Mouse (Mus musculus) mesoderm, embryonic 11.5 days (tissue): ENCODE data around the gene Dlg5.

ENCODE experiments used
- DNase-seq: peaks from one replicate; pipeline ENCODE4 v3.0.0-alpha.2; 2012; ENCODE audit warnings: low read depth, low spot score

Gene Dlg5

DNA sequence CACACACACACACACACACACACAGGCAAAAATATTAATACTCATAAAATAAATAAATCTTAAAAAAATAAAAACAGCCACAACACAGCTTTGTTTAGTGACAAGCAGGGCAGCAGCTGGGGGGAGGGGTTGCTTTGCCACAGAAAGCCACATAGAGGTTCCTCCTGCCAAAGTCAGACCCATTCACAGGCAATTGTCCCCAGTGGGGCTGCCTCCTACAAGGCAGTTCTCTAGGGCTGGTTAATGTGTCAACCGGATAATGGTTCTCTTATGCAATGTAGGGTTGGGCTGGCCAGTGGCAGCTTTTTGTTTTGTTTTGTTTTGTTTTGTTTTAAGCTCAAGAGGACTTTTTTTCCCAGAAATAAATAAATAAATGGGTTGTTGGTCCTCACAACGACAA, 11.3 kb downstream of the Dlg5 start:
- no peak for DNase-seq

DNA sequence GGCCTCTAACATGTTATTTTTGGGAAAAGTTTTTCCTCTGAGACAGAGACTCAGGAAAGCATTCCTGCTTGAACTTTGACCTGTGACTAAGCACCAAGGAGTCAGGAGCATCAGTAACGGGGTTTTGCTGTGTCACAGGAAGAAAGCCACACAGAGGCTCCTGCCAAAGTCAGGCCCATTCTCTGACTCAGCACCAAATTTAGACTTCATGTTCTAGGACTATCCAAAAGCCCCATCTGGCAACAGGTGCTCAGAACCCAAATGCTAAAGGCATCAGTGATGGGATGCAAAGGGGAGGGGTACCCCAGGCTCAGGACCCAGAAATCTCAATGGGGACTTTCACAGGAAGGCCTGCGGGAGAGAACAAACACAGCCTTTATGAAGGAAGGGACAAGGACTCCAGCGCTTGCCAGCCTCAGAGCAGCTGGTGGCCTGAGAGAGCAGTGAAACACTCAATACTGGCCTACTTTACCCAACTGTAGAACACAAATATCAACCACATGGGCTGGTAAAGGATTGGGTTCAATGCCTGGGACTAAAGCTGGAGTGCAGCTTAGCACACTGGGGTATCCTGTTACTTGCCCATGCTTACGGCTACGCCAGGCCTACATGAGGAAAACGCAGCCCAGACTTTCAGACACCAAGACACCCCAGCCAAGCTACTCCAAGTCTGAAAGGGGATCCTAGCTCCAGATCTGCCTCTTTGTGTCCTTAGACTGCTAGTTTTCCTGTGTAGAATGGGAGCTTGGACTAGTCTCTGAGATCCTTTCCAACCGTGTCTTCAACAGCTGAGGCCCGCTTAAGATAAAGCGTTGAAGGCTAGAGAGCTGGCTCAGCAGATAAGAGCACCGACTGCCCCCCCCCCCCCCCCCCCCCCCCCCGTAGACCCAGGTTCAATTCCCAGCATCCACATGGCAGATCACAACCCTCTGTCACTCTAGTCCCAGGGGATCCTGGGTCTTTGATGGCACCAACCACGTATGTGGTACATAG, 12.8 kb downstream of the Dlg5 start:
- no peak for DNase-seq

DNA sequence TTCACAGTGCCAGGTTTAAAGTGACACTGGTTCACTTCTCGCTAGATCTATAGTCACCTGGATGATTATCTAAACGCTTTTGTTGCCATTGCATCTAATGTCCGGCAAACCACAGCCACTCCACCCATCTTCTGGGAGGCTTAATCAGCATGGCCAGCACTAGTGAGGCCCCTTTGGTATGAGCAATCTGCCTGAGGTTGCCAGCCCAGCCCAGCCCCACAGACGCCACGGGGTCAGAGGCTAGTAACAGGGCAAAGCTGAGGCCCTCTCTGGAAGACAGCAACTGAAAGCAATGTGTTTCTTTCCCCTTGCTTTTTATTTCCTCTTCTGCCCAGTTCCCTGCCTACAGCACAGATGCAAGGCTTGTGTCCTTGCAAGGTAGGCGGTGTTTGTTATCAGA, 17.2 kb downstream of the Dlg5 start:
- no peak for DNase-seq

- DNase-seq = no peak
Observed at GRCm38 (mm10) chr14:24227015-24227414, 18.7 kb downstream of the Dlg5 start.

DNA sequence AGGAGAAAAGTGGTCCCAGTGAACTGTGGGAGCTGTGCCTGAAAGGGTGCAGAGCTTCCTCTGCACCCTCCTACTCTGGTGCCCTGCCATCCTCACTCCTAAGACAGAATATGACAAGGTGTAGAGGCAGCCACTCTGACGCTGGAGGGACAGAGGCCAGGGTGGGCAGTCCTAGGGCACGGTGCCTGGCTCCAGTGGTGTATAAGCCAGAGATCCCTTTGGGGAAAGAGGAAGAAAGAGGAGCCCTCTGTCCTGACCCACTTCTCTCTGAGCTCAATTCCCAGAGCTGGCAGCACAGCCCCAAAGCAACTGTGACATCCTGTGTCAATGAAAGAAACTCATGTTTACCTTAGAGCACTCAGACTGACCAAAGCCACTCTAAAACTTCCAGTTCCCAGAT, 19.4 kb downstream of the Dlg5 start:
- DNase-seq = no peak

DNA sequence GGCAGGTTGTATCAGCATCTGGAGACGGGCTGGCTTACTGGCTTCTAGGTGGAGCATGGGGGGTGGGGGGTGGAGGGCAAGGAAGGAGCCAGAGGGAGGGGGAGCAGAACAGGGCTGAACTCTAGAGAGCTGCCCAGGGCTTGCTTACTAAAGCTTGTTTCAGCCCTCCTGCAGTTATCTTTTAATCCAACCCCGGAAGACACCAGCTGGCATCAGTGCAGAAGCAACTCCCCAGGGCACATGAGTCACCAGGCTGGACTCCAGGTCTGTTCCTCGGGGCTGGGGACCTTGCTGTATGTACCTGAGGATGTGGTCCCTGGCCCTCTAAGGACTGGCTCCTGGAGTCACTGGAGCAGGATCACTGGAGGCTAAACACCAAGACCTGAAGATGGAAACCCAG, 23.0 kb downstream of the Dlg5 start:
- no peak for DNase-seq

- DNase-seq = no peak
Observed at GRCm38 (mm10) chr14:24222273-24222672, 23.4 kb downstream of the Dlg5 start.

- DNase-seq = no peak
Observed at GRCm38 (mm10) chr14:24217362-24217722, 28.4 kb downstream of the Dlg5 start.

DNA sequence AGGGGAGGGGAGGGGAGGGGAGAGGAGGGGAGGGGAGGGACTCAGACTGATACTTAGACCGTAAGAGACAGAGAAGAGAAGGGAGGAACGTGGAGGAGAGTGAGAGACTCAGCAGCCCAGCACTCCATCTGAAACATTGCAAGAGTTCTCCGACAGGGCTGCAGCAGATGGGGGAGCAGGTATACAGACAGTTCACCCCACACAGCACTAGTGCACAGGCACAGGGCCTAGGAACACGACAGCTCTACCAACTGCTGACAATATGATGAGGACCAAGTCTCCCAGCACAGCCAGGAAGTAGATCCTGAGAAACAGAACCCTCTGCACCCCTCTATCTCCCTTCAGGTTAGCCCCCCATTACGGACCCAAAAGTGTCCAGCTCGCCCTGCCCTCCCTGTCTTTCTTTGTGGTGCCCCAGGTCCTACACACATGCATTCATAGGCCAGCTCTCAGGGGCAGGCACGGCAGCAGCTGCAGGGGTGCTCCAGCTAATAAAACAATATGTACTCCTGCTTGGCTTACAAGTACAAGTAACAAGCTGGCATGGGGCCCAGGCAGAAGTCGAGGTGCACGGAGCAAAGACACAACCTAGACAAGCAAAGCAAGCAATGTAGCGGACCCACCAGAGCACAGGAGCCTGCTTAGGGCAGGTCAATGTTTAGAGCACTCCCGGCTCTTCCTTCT, 28.9 kb downstream of the Dlg5 start:
- no peak for DNase-seq

DNA sequence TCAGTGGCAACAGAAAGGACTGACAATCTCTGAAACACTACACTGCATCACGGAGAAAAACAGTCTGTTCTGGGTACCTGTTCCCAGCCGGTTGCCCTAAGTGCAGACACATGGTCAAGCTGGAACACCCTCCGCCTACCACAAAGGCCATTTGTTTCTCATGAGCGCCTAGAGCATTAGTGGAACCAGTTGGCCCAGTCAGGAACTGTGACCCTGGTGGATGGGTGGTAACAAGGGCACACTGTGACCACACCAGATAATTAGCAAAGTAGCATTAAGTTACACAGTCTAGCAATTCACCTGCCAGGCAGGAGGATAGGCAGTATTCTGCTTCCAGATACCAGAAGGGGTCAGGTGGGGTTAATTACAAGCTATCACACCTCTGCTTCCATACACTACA, 29.7 kb downstream of the Dlg5 start:
- no peak for DNase-seq

DNA sequence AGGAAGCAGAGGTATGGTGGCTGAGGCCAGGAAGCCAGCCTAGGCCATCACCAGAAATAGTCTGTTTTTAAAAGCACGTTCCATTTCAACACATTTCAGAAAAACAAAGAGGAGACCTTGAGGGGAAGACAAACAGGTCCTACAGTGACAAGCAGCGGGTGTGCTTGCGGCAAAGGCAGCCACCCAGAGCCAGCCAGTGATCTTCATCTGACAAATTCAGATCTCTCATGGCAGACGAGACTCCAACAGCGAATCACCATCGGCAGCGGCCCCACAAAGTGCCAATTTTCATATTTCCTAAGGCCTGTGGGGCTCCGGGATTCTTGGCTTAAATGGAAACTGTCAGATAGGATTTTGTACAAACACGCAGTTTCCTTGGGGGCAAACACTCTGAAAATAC, 31.3 kb downstream of the Dlg5 start:
- DNase-seq = no peak

- DNase-seq = no peak
Observed at GRCm38 (mm10) chr14:24213336-24213735, 32.4 kb downstream of the Dlg5 start.

GRCm38 (mm10) chr14:24212861-24213260, 32.9 kb downstream of the Dlg5 start:
- DNase-seq = no peak

- peak; percentile 39 for DNase-seq
Observed at GRCm38 (mm10) chr14:24207360-24207752, 38.4 kb downstream of the Dlg5 start.

GRCm38 (mm10) chr14:24206736-24207359, 38.9 kb downstream of the Dlg5 start:
- no peak for DNase-seq

DNA sequence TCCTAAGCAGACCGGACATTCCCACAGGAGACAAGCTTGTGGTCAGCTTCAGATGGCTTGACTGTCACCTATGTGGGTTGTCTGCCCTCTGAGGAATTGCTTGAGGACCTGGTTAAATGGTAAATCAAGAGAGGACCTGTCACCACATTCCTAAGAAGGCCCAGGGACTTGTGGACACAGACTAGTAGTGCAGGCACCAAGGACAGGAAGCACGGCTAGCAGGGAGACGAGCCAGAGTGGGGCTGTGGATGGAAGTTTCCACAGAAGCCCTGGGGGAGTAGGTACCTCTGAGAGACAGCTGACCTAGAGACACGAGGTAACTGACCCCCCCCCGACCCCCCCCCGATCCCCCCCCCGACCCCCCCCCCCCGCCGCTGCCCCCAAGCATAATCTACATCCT, 39.4 kb downstream of the Dlg5 start:
- DNase-seq = peak; percentile 43

GRCm38 (mm10) chr14:24205281-24205871, 40.3 kb downstream of the Dlg5 start:
- DNase-seq = no peak

- DNase-seq = no peak
Observed at GRCm38 (mm10) chr14:24203210-24203609, 42.5 kb downstream of the Dlg5 start.

- DNase-seq = no peak
Observed at GRCm38 (mm10) chr14:24200771-24201170, 44.9 kb downstream of the Dlg5 start.

- DNase-seq = no peak
Observed at GRCm38 (mm10) chr14:24199732-24200131, 46.0 kb downstream of the Dlg5 start.

GRCm38 (mm10) chr14:24197865-24198264, 47.9 kb downstream of the Dlg5 start:
- no peak for DNase-seq

GRCm38 (mm10) chr14:24196947-24197346, 48.8 kb downstream of the Dlg5 start:
- no peak for DNase-seq
